Mouse (Mus musculus): Measurements from ENCODE around the gene Ccdc63. TPM values are rescaled to one million over a fixed set of nuclear protein-coding genes. Genes with fewer than 3 reads are reported as not detected.

Ccdc63 gene
- polyA plus RNA-seq, 1 experiment from 2014 or later = not detected

DNA sequence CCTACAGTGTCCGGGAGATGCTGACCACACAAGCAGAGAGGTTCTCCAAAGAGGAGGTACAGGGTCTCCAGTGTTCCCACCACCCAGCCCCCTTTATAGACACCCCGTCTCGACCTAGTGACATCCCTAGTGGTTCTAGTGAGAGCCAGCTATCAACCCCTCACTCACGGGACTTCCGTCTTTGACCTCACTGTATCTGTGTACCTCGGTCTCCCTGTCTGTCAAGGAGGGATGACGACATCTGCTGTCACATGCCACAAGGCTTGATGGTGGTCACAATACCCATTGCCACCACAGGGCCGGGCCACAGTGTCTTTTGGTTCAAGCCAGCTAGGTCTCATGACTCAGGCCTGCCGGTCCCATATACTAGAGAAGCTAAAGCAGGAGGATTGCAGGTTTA, 35.6 kb downstream of the Ccdc63 start:
- H3K9me3 ChIP-seq (ENCODE audit: control insufficient read depth, low read length) = no peaks in the 10 kb centered on the region
- no peak overlapping the region for H3K27ac ChIP-seq (ENCODE audit: low read depth)
- H3K4me3 ChIP-seq (ENCODE audit: low read depth, low read length) = no peak overlapping the region
- H3K4me1 ChIP-seq (replicated peaks; ENCODE audit: control insufficient read depth, insufficient read depth, low read length) = no peaks in the 10 kb centered on the region
- no peaks in the 10 kb centered on the region for H3K36me3 ChIP-seq (ENCODE audit: control insufficient read depth, insufficient read depth, low read length)
- H3K27me3 ChIP-seq (replicated peaks; ENCODE audit: control insufficient read depth, insufficient read depth, low read length) = peaks cover 17% of the 10 kb centered on the region; the same call in 1 of the 2 replicates
- WGBS = 90% methylated on average over 9 of the region's 9 CpGs
- H3K4me2 ChIP-seq (ENCODE audit: low read length) = no peak overlapping the region
- DNase-seq (ENCODE audit: low spot score) (no peak), ATAC-seq (replicated peaks; ENCODE audit: low FRiP score, low TSS enrichment, low read depth) (no peak)
- no peak overlapping the region for H3K9ac ChIP-seq (ENCODE audit: low read length)

- no peak overlapping the region for H3K4me2 ChIP-seq (ENCODE audit: low read length)
- H3K9me3 ChIP-seq (ENCODE audit: control insufficient read depth, low read length) = no peaks in the 10 kb centered on the region
- peaks cover 19% of the 10 kb centered on the region; the same call in 1 of the 2 replicates for H3K27me3 ChIP-seq (replicated peaks; ENCODE audit: control insufficient read depth, insufficient read depth, low read length)
- DNase-seq (ENCODE audit: low spot score) = peak; percentile 73
- no peaks in the 10 kb centered on the region for H3K36me3 ChIP-seq (ENCODE audit: control insufficient read depth, insufficient read depth, low read length)
- no peak overlapping the region for H3K27ac ChIP-seq (ENCODE audit: low read depth)
- ATAC-seq (replicated peaks; ENCODE audit: low FRiP score, low TSS enrichment, low read depth) = no peak
- 42% methylated on average over 2 of the region's 2 CpGs for WGBS
- no peak overlapping the region for H3K4me3 ChIP-seq (ENCODE audit: low read depth, low read length)
- H3K9ac ChIP-seq (ENCODE audit: low read length) = no peak overlapping the region
- no peaks in the 10 kb centered on the region for H3K4me1 ChIP-seq (replicated peaks; ENCODE audit: control insufficient read depth, insufficient read depth, low read length)
These were observed 36.4 kb downstream of the Ccdc63 start for GRCm38 (mm10) chr5:122104201-122104600.

GRCm38 (mm10) chr5:122103075-122103474, 37.5 kb downstream of the Ccdc63 start:
- H3K4me3 ChIP-seq (ENCODE audit: low read depth, low read length) = no peak overlapping the region
- H3K27me3 ChIP-seq (replicated peaks; ENCODE audit: control insufficient read depth, insufficient read depth, low read length) = peaks cover 19% of the 10 kb centered on the region; the same call in 1 of the 2 replicates
- H3K4me2 ChIP-seq (ENCODE audit: low read length) = no peak overlapping the region; the same call in 1 of the 2 replicates
- H3K36me3 ChIP-seq (ENCODE audit: control insufficient read depth, insufficient read depth, low read length) = no peaks in the 10 kb centered on the region
- H3K4me1 ChIP-seq (replicated peaks; ENCODE audit: control insufficient read depth, insufficient read depth, low read length) = no peaks in the 10 kb centered on the region
- no peak for DNase-seq (ENCODE audit: low spot score)
- no peaks in the 10 kb centered on the region for H3K9me3 ChIP-seq (ENCODE audit: control insufficient read depth, low read length)
- H3K9ac ChIP-seq (ENCODE audit: low read length) = no peak overlapping the region
- H3K27ac ChIP-seq (ENCODE audit: low read depth) = no peak overlapping the region
- no peak for ATAC-seq (replicated peaks; ENCODE audit: low FRiP score, low TSS enrichment, low read depth)
- 43% methylated on average over 12 of the region's 12 CpGs for WGBS

DNA sequence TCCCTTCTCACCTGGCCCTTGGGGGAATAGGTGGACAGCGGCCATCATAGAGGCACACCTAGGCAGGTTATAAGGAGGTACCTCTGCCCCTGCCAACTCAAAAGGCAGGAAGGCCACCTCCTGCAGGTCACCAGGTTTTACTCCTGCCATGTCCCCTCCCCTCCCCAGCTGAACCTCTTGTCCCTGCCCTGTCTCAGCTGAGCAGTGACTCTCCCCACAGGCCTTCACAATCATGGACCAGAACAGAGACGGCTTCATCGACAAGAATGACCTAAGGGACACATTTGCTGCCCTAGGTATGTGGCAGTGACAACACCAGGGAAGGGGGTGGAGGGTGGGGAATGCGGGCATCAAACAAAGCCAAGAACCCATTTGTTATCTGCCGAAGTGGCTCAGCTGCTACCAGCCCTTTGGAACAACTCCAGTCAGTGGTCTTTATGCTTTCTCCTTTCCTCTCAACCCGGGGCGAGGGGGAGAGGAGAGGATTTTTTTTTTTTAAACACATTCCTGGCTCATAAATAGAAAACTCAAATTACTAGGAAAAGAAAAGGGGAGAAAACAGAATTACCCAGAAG, 38.1 kb downstream of the Ccdc63 start:
- H3K4me2 ChIP-seq (ENCODE audit: low read length) = no peak overlapping the region; the same call in 1 of the 2 replicates
- ATAC-seq (replicated peaks; ENCODE audit: low FRiP score, low TSS enrichment, low read depth) = no peak

DNA sequence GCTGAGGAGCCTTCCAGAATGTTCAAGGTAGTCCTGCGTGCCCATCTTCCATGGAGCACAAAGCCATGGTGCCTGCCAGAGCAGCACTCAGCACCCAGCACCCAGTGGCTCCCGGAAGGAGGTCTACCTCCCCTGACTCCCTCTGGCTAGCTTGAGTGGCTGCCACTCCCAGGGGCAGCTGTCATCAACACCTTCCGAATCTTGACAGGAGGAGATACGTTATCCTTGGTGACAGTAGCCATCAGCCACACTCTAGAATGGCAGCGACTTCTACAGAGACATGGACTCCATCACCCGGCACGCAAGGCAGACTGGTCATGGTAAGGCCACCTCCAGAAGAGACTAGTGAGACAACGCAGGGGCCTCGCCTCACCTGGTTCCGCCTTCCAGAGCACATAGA, 46.2 kb downstream of the Ccdc63 start:
- no peaks in the 10 kb centered on the region for H3K36me3 ChIP-seq (ENCODE audit: control insufficient read depth, insufficient read depth, low read length)
- no peaks in the 10 kb centered on the region for H3K27me3 ChIP-seq (replicated peaks; ENCODE audit: control insufficient read depth, insufficient read depth, low read length)
- no peak overlapping the region for H3K9ac ChIP-seq (ENCODE audit: low read length)
- no peaks in the 10 kb centered on the region for H3K9me3 ChIP-seq (ENCODE audit: control insufficient read depth, low read length)
- DNase-seq (ENCODE audit: low spot score) = no peak
- H3K4me3 ChIP-seq (ENCODE audit: low read depth, low read length) = no peak overlapping the region
- H3K4me2 ChIP-seq (ENCODE audit: low read length) = no peak overlapping the region
- H3K27ac ChIP-seq (ENCODE audit: low read depth) = no peak overlapping the region
- no peaks in the 10 kb centered on the region for H3K4me1 ChIP-seq (replicated peaks; ENCODE audit: control insufficient read depth, insufficient read depth, low read length)
- no peak for ATAC-seq (replicated peaks; ENCODE audit: low FRiP score, low TSS enrichment, low read depth)
- 82% methylated on average over 10 of the region's 10 CpGs for WGBS

More for the DNA sequence above, 38.1 kb downstream of the Ccdc63 start:
- Histone ChIP-seq H3K9me3 (ENCODE audit: control insufficient read depth, low read length) (no peaks in the 10 kb centered on the region), H3K27me3 (replicated peaks; ENCODE audit: control insufficient read depth, insufficient read depth, low read length) (peaks cover 19% of the 10 kb centered on the region; the same call in 1 of the 2 replicates), H3K4me1 (replicated peaks; ENCODE audit: control insufficient read depth, insufficient read depth, low read length) (no peaks in the 10 kb centered on the region), H3K27ac (ENCODE audit: low read depth) (no peak overlapping the region), H3K4me3 (ENCODE audit: low read depth, low read length) (no peak overlapping the region), H3K9ac (ENCODE audit: low read length) (no peak overlapping the region), H3K36me3 (ENCODE audit: control insufficient read depth, insufficient read depth, low read length) (no peaks in the 10 kb centered on the region)
- 22% methylated on average over 7 of the region's 7 CpGs for WGBS
- no peak for DNase-seq (ENCODE audit: low spot score)

GRCm38 (mm10) chr5:122093734-122094133, 46.9 kb downstream of the Ccdc63 start:
- no peaks in the 10 kb centered on the region for H3K4me1 ChIP-seq (replicated peaks; ENCODE audit: control insufficient read depth, insufficient read depth, low read length)
- 84% methylated on average over 14 of the region's 14 CpGs for WGBS
- no peak overlapping the region for H3K9ac ChIP-seq (ENCODE audit: low read length)
- no peaks in the 10 kb centered on the region for H3K27me3 ChIP-seq (replicated peaks; ENCODE audit: control insufficient read depth, insufficient read depth, low read length)
- DNase-seq (ENCODE audit: low spot score) (no peak), ATAC-seq (replicated peaks; ENCODE audit: low FRiP score, low TSS enrichment, low read depth) (no peak)
- no peaks in the 10 kb centered on the region for H3K36me3 ChIP-seq (ENCODE audit: control insufficient read depth, insufficient read depth, low read length)
- H3K4me3 ChIP-seq (ENCODE audit: low read depth, low read length) = no peak overlapping the region
- no peak overlapping the region for H3K27ac ChIP-seq (ENCODE audit: low read depth)
- no peaks in the 10 kb centered on the region for H3K9me3 ChIP-seq (ENCODE audit: control insufficient read depth, low read length)
- no peak overlapping the region for H3K4me2 ChIP-seq (ENCODE audit: low read length)

GRCm38 (mm10) chr5:122092794-122093193, 47.8 kb downstream of the Ccdc63 start:
- no peaks in the 10 kb centered on the region for H3K4me1 ChIP-seq (replicated peaks; ENCODE audit: control insufficient read depth, insufficient read depth, low read length)
- no peaks in the 10 kb centered on the region for H3K36me3 ChIP-seq (ENCODE audit: control insufficient read depth, insufficient read depth, low read length)
- 75% methylated on average over 11 of the region's 11 CpGs for WGBS
- no peak overlapping the region for H3K4me2 ChIP-seq (ENCODE audit: low read length)
- ATAC-seq (replicated peaks; ENCODE audit: low FRiP score, low TSS enrichment, low read depth) (no peak), DNase-seq (ENCODE audit: low spot score) (no peak)
- H3K27me3 ChIP-seq (replicated peaks; ENCODE audit: control insufficient read depth, insufficient read depth, low read length) = no peaks in the 10 kb centered on the region
- no peaks in the 10 kb centered on the region for H3K9me3 ChIP-seq (ENCODE audit: control insufficient read depth, low read length)
- no peak overlapping the region for H3K27ac ChIP-seq (ENCODE audit: low read depth)
- no peak overlapping the region for H3K4me3 ChIP-seq (ENCODE audit: low read depth, low read length)
- H3K9ac ChIP-seq (ENCODE audit: low read length) = no peak overlapping the region

DNA sequence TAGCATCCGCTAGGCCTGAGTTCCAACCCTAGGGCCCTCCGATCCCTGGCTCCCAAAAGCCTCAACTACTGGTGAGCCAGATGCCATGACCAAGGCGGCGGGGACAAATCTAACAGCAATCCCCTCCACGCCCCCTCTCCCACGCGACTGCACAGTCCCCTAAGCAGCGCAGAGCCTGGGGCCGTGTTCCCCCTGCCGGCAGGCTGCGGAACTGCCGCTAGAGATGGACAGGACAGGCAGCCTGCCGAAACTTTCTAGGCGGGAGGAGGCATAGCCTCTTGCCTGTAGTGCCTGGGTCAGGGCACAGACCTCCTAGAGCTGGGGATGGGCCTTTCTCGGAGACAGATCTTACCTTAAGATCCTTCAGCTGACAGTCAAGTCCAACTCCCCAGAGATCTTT, 49.6 kb downstream of the Ccdc63 start:
- no peak overlapping the region for H3K4me2 ChIP-seq (ENCODE audit: low read length)
- no peak overlapping the region for H3K9ac ChIP-seq (ENCODE audit: low read length)
- peak; percentile 80 for DNase-seq (ENCODE audit: low spot score)
- H3K4me3 ChIP-seq (ENCODE audit: low read depth, low read length) = no peak overlapping the region
- H3K36me3 ChIP-seq (ENCODE audit: control insufficient read depth, insufficient read depth, low read length) = no peaks in the 10 kb centered on the region
- no peaks in the 10 kb centered on the region for H3K9me3 ChIP-seq (ENCODE audit: control insufficient read depth, low read length)
- no peaks in the 10 kb centered on the region for H3K4me1 ChIP-seq (replicated peaks; ENCODE audit: control insufficient read depth, insufficient read depth, low read length)
- ATAC-seq (replicated peaks; ENCODE audit: low FRiP score, low TSS enrichment, low read depth) = no peak
- WGBS = 19% methylated on average over 15 of the region's 15 CpGs
- no peak overlapping the region for H3K27ac ChIP-seq (ENCODE audit: low read depth)
- no peaks in the 10 kb centered on the region for H3K27me3 ChIP-seq (replicated peaks; ENCODE audit: control insufficient read depth, insufficient read depth, low read length)

DNA sequence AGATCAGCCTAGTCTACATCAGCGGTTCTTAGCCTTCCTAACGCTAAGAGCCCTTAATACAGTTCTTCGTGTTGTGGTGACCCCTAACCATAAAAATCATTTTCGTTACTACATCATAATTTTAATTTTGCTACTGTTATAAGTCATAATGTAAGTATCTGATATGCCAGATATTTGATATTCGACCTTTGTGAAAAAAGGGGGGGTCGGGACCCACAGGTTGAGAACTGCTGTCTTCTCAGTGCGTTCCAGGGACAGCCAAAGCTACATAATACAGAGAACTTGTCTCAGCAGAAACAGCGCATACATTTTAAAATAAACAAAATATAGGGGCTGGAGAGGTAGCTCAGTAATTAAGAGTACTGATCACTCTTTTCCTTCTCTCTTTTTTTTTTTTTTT, 51.0 kb downstream of the Ccdc63 start:
- no peaks in the 10 kb centered on the region for H3K4me1 ChIP-seq (replicated peaks; ENCODE audit: control insufficient read depth, insufficient read depth, low read length)
- no peaks in the 10 kb centered on the region for H3K9me3 ChIP-seq (ENCODE audit: control insufficient read depth, low read length)
- no peaks in the 10 kb centered on the region for H3K36me3 ChIP-seq (ENCODE audit: control insufficient read depth, insufficient read depth, low read length)
- no peak overlapping the region for H3K4me2 ChIP-seq (ENCODE audit: low read length)
- no peak overlapping the region for H3K4me3 ChIP-seq (ENCODE audit: low read depth, low read length)
- H3K9ac ChIP-seq (ENCODE audit: low read length) = no peak overlapping the region
- H3K27me3 ChIP-seq (replicated peaks; ENCODE audit: control insufficient read depth, insufficient read depth, low read length) = no peaks in the 10 kb centered on the region
- no peak for DNase-seq (ENCODE audit: low spot score)
- no peak overlapping the region for H3K27ac ChIP-seq (ENCODE audit: low read depth)
- ATAC-seq (replicated peaks; ENCODE audit: low FRiP score, low TSS enrichment, low read depth) = no peak
- 83% methylated on average over 8 of the region's 8 CpGs for WGBS

Measured in intestine, embryonic 14.5 days (tissue).